Mouse (Mus musculus): Measurements from ENCODE around the gene Med12. TPM values are rescaled to one million over a fixed set of nuclear protein-coding genes. Genes with fewer than 3 reads are reported as not detected.

Gene Med12
- total RNA-seq, 1 experiment, result 27.0 TPM

GRCm38 (mm10) chrX:101268025-101268754, 5.6 kb upstream of the Med12 start, which contains the start of gene Il2rg:
TSS of gene Il2rg (minus strand) at chrX:101268255.
- H3K4me3 ChIP-seq (ENCODE audit: insufficient read depth in 1 of 2, low read depth in 1 of 2, low read length in 2 of 2, poor library complexity in 1 of 2, severe bottlenecking in 1 of 2), result no peak within 1 kb of the TSS
- no peak within 1 kb of the TSS for H3K9ac ChIP-seq (ENCODE audit: insufficient read depth, low read depth, low read length, poor library complexity, severe bottlenecking)
- TF ChIP-seq CHD2 (IDR thresholded peaks at IDR 0.05; ENCODE audit: low read depth, low read length) (no peak), HCFC1 (IDR thresholded peaks at IDR 0.05; ENCODE audit: borderline replicate concordance, insufficient read depth, low read length) (no peak), MAFK (IDR thresholded peaks at IDR 0.05; ENCODE audit: insufficient read depth, low read depth, low read length) (no peak), ZC3H11A (IDR thresholded peaks at IDR 0.05; ENCODE audit: borderline replicate concordance, low read depth, low read length) (no peak), ZNF384 (IDR thresholded peaks at IDR 0.05; ENCODE audit: low read depth, low read length) (no peak)
- in situ Hi-C loops (cut with MboI; ENCODE audit: low sequenced_read_pairs in 2 of 2, unreplicated experiment in 2 of 2), result no loop called here
- H3K9me3 ChIP-seq (ENCODE audit: control insufficient read depth, insufficient read depth, low read depth, low read length), result no peaks in the 10 kb centered on the region
- peaks cover 0 to 5% of the 10 kb centered on the region in 2 experiments; a peak in 2 of 4 replicates for H3K4me1 ChIP-seq (ENCODE audit: control insufficient read depth in 2 of 2, insufficient read depth in 2 of 2, low read length in 2 of 2, poor library complexity in 1 of 2)
- H3K36me3 ChIP-seq (ENCODE audit: control insufficient read depth, insufficient read depth, low read length, poor library complexity, severe bottlenecking), result no peaks in the 10 kb centered on the region
- peak within 1 kb of the TSS; percentile 36; the same call in 1 of the 2 replicates for H3K27ac ChIP-seq (ENCODE audit: insufficient read depth, low read depth, low read length, poor library complexity, severe bottlenecking)
- no peak for DNase-seq (ENCODE audit: low read depth, low spot score)

- Histone ChIP-seq H3K4me3 (ENCODE audit: insufficient read depth in 1 of 2, low read depth in 1 of 2, low read length in 2 of 2, poor library complexity in 1 of 2, severe bottlenecking in 1 of 2) (no peak within 1 kb of the TSS), H3K4me1 (ENCODE audit: control insufficient read depth in 2 of 2, insufficient read depth in 2 of 2, low read length in 2 of 2, poor library complexity in 1 of 2) (peaks cover 0 to 5% of the 10 kb centered on the region in 2 experiments; a peak in 2 of 4 replicates), H3K9me3 (ENCODE audit: control insufficient read depth, insufficient read depth, low read depth, low read length) (no peaks in the 10 kb centered on the region), H3K27ac (ENCODE audit: insufficient read depth, low read depth, low read length, poor library complexity, severe bottlenecking) (peak within 1 kb of the TSS; percentile 36; the same call in 1 of the 2 replicates), H3K9ac (ENCODE audit: insufficient read depth, low read depth, low read length, poor library complexity, severe bottlenecking) (no peak within 1 kb of the TSS), H3K36me3 (ENCODE audit: control insufficient read depth, insufficient read depth, low read length, poor library complexity, severe bottlenecking) (no peaks in the 10 kb centered on the region)
- TF ChIP-seq MAFK (IDR thresholded peaks at IDR 0.05; ENCODE audit: insufficient read depth, low read depth, low read length) (no peak), HCFC1 (IDR thresholded peaks at IDR 0.05; ENCODE audit: borderline replicate concordance, insufficient read depth, low read length) (no peak), ZC3H11A (IDR thresholded peaks at IDR 0.05; ENCODE audit: borderline replicate concordance, low read depth, low read length) (no peak), ZNF384 (IDR thresholded peaks at IDR 0.05; ENCODE audit: low read depth, low read length) (no peak), CHD2 (IDR thresholded peaks at IDR 0.05; ENCODE audit: low read depth, low read length) (no peak)
- in situ Hi-C loops (cut with MboI; ENCODE audit: low sequenced_read_pairs in 2 of 2, unreplicated experiment in 2 of 2), result no loop called here
- no peak for DNase-seq (ENCODE audit: low read depth, low spot score)
These were observed 5.1 kb upstream of the Med12 start, which contains the start of gene Gm20489 for GRCm38 (mm10) chrX:101268755-101269124. TSS of gene Gm20489 (minus strand) at chrX:101269023.

- in situ Hi-C loops (cut with MboI; ENCODE audit: low sequenced_read_pairs in 2 of 2, unreplicated experiment in 2 of 2), result no loop called here
- peaks cover 5% of the 10 kb centered on the region for H3K36me3 ChIP-seq (ENCODE audit: control insufficient read depth, insufficient read depth, low read length, poor library complexity, severe bottlenecking)
- DNase-seq (ENCODE audit: low read depth, low spot score), result no peak
- H3K27ac ChIP-seq (ENCODE audit: insufficient read depth, low read depth, low read length, poor library complexity, severe bottlenecking), result peak overlapping the region; percentile 90
- H3K9me3 ChIP-seq (ENCODE audit: control insufficient read depth, insufficient read depth, low read depth, low read length), result no peaks in the 10 kb centered on the region
- peak overlapping the region; percentile 83 to 88 for H3K4me3 ChIP-seq (ENCODE audit: insufficient read depth in 1 of 2, low read depth in 1 of 2, low read length in 2 of 2, poor library complexity in 1 of 2, severe bottlenecking in 1 of 2)
- H3K9ac ChIP-seq (ENCODE audit: insufficient read depth, low read depth, low read length, poor library complexity, severe bottlenecking), result peak overlapping the region; percentile 74
- TF ChIP-seq MAFK (IDR thresholded peaks at IDR 0.05; ENCODE audit: insufficient read depth, low read depth, low read length), result no peak
- TF ChIP-seq HCFC1 (IDR thresholded peaks at IDR 0.05; ENCODE audit: borderline replicate concordance, insufficient read depth, low read length), result no peak
- no peak for TF ChIP-seq CHD2 (IDR thresholded peaks at IDR 0.05; ENCODE audit: low read depth, low read length)
- TF ChIP-seq ZC3H11A (IDR thresholded peaks at IDR 0.05; ENCODE audit: borderline replicate concordance, low read depth, low read length), result no peak
- TF ChIP-seq ZNF384 (IDR thresholded peaks at IDR 0.05; ENCODE audit: low read depth, low read length), result no peak
- H3K4me1 ChIP-seq (ENCODE audit: control insufficient read depth in 2 of 2, insufficient read depth in 2 of 2, low read length in 2 of 2, poor library complexity in 1 of 2), result 0 out of 4 replicates have a peak, but pooled peaks cover 0 to 2% of the 10 kb centered on the region in 2 experiments
These were observed 420 bp upstream of the Med12 start for GRCm38 (mm10) chrX:101273410-101273809.

GRCm38 (mm10) chrX:101282813-101283212, 9.0 kb downstream of the Med12 start:
- DNase-seq (ENCODE audit: low read depth, low spot score), result no peak
- Histone ChIP-seq H3K36me3 (ENCODE audit: control insufficient read depth, insufficient read depth, low read length, poor library complexity, severe bottlenecking) (peaks cover 32% of the 10 kb centered on the region), H3K4me3 (ENCODE audit: insufficient read depth in 1 of 2, low read depth in 1 of 2, low read length in 2 of 2, poor library complexity in 1 of 2, severe bottlenecking in 1 of 2) (no peak overlapping the region), H3K4me1 (ENCODE audit: control insufficient read depth in 2 of 2, insufficient read depth in 2 of 2, low read length in 2 of 2, poor library complexity in 1 of 2) (no peaks in the 10 kb centered on the region), H3K9me3 (ENCODE audit: control insufficient read depth, insufficient read depth, low read depth, low read length) (no peaks in the 10 kb centered on the region), H3K9ac (ENCODE audit: insufficient read depth, low read depth, low read length, poor library complexity, severe bottlenecking) (no peak overlapping the region), H3K27ac (ENCODE audit: insufficient read depth, low read depth, low read length, poor library complexity, severe bottlenecking) (no peak overlapping the region)
- in situ Hi-C loops (cut with MboI; ENCODE audit: low sequenced_read_pairs in 2 of 2, unreplicated experiment in 2 of 2), result no loop called here
- TF ChIP-seq ZNF384 (IDR thresholded peaks at IDR 0.05; ENCODE audit: low read depth, low read length) (no peak), CHD2 (IDR thresholded peaks at IDR 0.05; ENCODE audit: low read depth, low read length) (no peak), HCFC1 (IDR thresholded peaks at IDR 0.05; ENCODE audit: borderline replicate concordance, insufficient read depth, low read length) (no peak), ZC3H11A (IDR thresholded peaks at IDR 0.05; ENCODE audit: borderline replicate concordance, low read depth, low read length) (no peak)
